Mouse (Mus musculus): Measurements from ENCODE around the gene Tiam2. TPM values are rescaled to one million over a fixed set of nuclear protein-coding genes. Genes with fewer than 3 reads are reported as not detected.
A peak's percentile ranks its signal among the peaks of the same experiment; 100 is the strongest.
"Not testable (repeated sequence)": the region's sequence is repeated elsewhere in the genome, so short reads cannot be mapped to it uniquely, and the experiment has no call there.

The Tiam2 gene
- polyA plus RNA-seq, 1 experiment from 2014 or later = 6.0 TPM

- Histone ChIP-seq H3K36me3 (ENCODE audit: control insufficient read depth, insufficient read depth, low read length) (no peaks in the 10 kb centered on the region), H3K9me3 (ENCODE audit: control insufficient read depth, low read length) (no peaks in the 10 kb centered on the region), H3K27me3 (ENCODE audit: control insufficient read depth, insufficient read depth, low read depth, low read length) (no peaks in the 10 kb centered on the region), H3K9ac (ENCODE audit: low read length) (no peak overlapping the region), H3K4me1 (replicated peaks; ENCODE audit: control insufficient read depth, insufficient read depth, low read length) (peaks cover 2% of the 10 kb centered on the region; the same call in 1 of the 2 replicates), H3K4me2 (ENCODE audit: low read depth, low read length) (no peak overlapping the region), H3K27ac (ENCODE audit: low read length) (no peak overlapping the region), H3K4me3 (ENCODE audit: low read length) (no peak overlapping the region)
- ATAC-seq (ENCODE audit: low read depth) = no peak
- 85% methylated on average over 4 of the region's 4 CpGs for WGBS
Measured at GRCm38 (mm10) chr17:3350405-3350804, 24.0 kb downstream of the Tiam2 start.

GRCm38 (mm10) chr17:3351668-3352067 is 25.3 kb downstream of the Tiam2 start:
- no peak overlapping the region for H3K4me3 ChIP-seq (ENCODE audit: low read length)
- no peaks in the 10 kb centered on the region for H3K27me3 ChIP-seq (ENCODE audit: control insufficient read depth, insufficient read depth, low read depth, low read length)
- H3K9me3 ChIP-seq (ENCODE audit: control insufficient read depth, low read length) = no peaks in the 10 kb centered on the region
- no peak overlapping the region for H3K27ac ChIP-seq (ENCODE audit: low read length)
- no peak overlapping the region for H3K4me2 ChIP-seq (ENCODE audit: low read depth, low read length)
- WGBS = 57% methylated on average over 4 of the region's 4 CpGs
- ATAC-seq (ENCODE audit: low read depth) = no peak
- H3K4me1 ChIP-seq (replicated peaks; ENCODE audit: control insufficient read depth, insufficient read depth, low read length) = peaks cover 2% of the 10 kb centered on the region; the same call in 1 of the 2 replicates
- no peaks in the 10 kb centered on the region for H3K36me3 ChIP-seq (ENCODE audit: control insufficient read depth, insufficient read depth, low read length)
- no peak overlapping the region for H3K9ac ChIP-seq (ENCODE audit: low read length)

GRCm38 (mm10) chr17:3353141-3353540 is 26.8 kb downstream of the Tiam2 start:
- not testable (repeated sequence) for H3K27ac ChIP-seq (ENCODE audit: low read length); H3K9me3 ChIP-seq (ENCODE audit: control insufficient read depth, low read length); H3K4me3 ChIP-seq (ENCODE audit: low read length); H3K4me1 ChIP-seq (replicated peaks; ENCODE audit: control insufficient read depth, insufficient read depth, low read length); H3K36me3 ChIP-seq (ENCODE audit: control insufficient read depth, insufficient read depth, low read length); ATAC-seq (ENCODE audit: low read depth); H3K27me3 ChIP-seq (ENCODE audit: control insufficient read depth, insufficient read depth, low read depth, low read length); H3K9ac ChIP-seq (ENCODE audit: low read length); H3K4me2 ChIP-seq (ENCODE audit: low read depth, low read length)
- 94% methylated on average over 9 of the region's 10 CpGs for WGBS

GRCm38 (mm10) chr17:3354856-3355255 is 28.5 kb downstream of the Tiam2 start:
- Histone ChIP-seq H3K4me1 (replicated peaks; ENCODE audit: control insufficient read depth, insufficient read depth, low read length) (peaks cover 2% of the 10 kb centered on the region; the same call in 1 of the 2 replicates), H3K27ac (ENCODE audit: low read length) (no peak overlapping the region), H3K9ac (ENCODE audit: low read length) (no peak overlapping the region), H3K36me3 (ENCODE audit: control insufficient read depth, insufficient read depth, low read length) (no peaks in the 10 kb centered on the region), H3K4me2 (ENCODE audit: low read depth, low read length) (no peak overlapping the region), H3K9me3 (ENCODE audit: control insufficient read depth, low read length) (no peaks in the 10 kb centered on the region), H3K4me3 (ENCODE audit: low read length) (no peak overlapping the region), H3K27me3 (ENCODE audit: control insufficient read depth, insufficient read depth, low read depth, low read length) (no peaks in the 10 kb centered on the region)
- WGBS = 79% methylated on average over 3 of the region's 3 CpGs
- ATAC-seq (ENCODE audit: low read depth) = no peak

- Histone ChIP-seq H3K27me3 (ENCODE audit: control insufficient read depth, insufficient read depth, low read depth, low read length) (no peaks in the 10 kb centered on the region), H3K36me3 (ENCODE audit: control insufficient read depth, insufficient read depth, low read length) (no peaks in the 10 kb centered on the region), H3K4me2 (ENCODE audit: low read depth, low read length) (no peak overlapping the region), H3K27ac (ENCODE audit: low read length) (no peak overlapping the region), H3K4me1 (replicated peaks; ENCODE audit: control insufficient read depth, insufficient read depth, low read length) (peaks cover under 1% of the 10 kb centered on the region; the same call in 1 of the 2 replicates), H3K9me3 (ENCODE audit: control insufficient read depth, low read length) (no peaks in the 10 kb centered on the region), H3K4me3 (ENCODE audit: low read length) (no peak overlapping the region), H3K9ac (ENCODE audit: low read length) (no peak overlapping the region)
- ATAC-seq (ENCODE audit: low read depth) = no peak
- 75% methylated on average over 8 of the region's 8 CpGs for WGBS
Measured at GRCm38 (mm10) chr17:3356633-3357365, 30.4 kb downstream of the Tiam2 start.

GRCm38 (mm10) chr17:3360236-3360635 is 33.9 kb downstream of the Tiam2 start:
- Histone ChIP-seq H3K4me3 (ENCODE audit: low read length) (no peak overlapping the region), H3K27me3 (ENCODE audit: control insufficient read depth, insufficient read depth, low read depth, low read length) (no peaks in the 10 kb centered on the region), H3K9me3 (ENCODE audit: control insufficient read depth, low read length) (no peaks in the 10 kb centered on the region), H3K27ac (ENCODE audit: low read length) (no peak overlapping the region), H3K9ac (ENCODE audit: low read length) (no peak overlapping the region), H3K4me1 (replicated peaks; ENCODE audit: control insufficient read depth, insufficient read depth, low read length) (no peaks in the 10 kb centered on the region), H3K4me2 (ENCODE audit: low read depth, low read length) (no peak overlapping the region), H3K36me3 (ENCODE audit: control insufficient read depth, insufficient read depth, low read length) (no peaks in the 10 kb centered on the region)
- no peak for ATAC-seq (ENCODE audit: low read depth)
- WGBS = 24% methylated on average over 1 of the region's 1 CpGs

GRCm38 (mm10) chr17:3361751-3362150 is 35.4 kb downstream of the Tiam2 start:
- H3K27me3 ChIP-seq (ENCODE audit: control insufficient read depth, insufficient read depth, low read depth, low read length) = no peaks in the 10 kb centered on the region
- H3K9me3 ChIP-seq (ENCODE audit: control insufficient read depth, low read length) = no peaks in the 10 kb centered on the region
- 83% methylated on average over 2 of the region's 2 CpGs for WGBS
- ATAC-seq (ENCODE audit: low read depth) = no peak
- no peak overlapping the region for H3K4me3 ChIP-seq (ENCODE audit: low read length)
- H3K27ac ChIP-seq (ENCODE audit: low read length) = no peak overlapping the region
- H3K4me1 ChIP-seq (replicated peaks; ENCODE audit: control insufficient read depth, insufficient read depth, low read length) = peaks cover 3% of the 10 kb centered on the region; the same call in 1 of the 2 replicates
- no peak overlapping the region for H3K9ac ChIP-seq (ENCODE audit: low read length)
- H3K4me2 ChIP-seq (ENCODE audit: low read depth, low read length) = no peak overlapping the region
- no peaks in the 10 kb centered on the region for H3K36me3 ChIP-seq (ENCODE audit: control insufficient read depth, insufficient read depth, low read length)

GRCm38 (mm10) chr17:3363216-3363615 is 36.8 kb downstream of the Tiam2 start:
- Histone ChIP-seq H3K4me2 (ENCODE audit: low read depth, low read length) (no peak overlapping the region), H3K36me3 (ENCODE audit: control insufficient read depth, insufficient read depth, low read length) (no peaks in the 10 kb centered on the region), H3K4me3 (ENCODE audit: low read length) (no peak overlapping the region), H3K4me1 (replicated peaks; ENCODE audit: control insufficient read depth, insufficient read depth, low read length) (peaks cover 3% of the 10 kb centered on the region; the same call in 1 of the 2 replicates), H3K9me3 (ENCODE audit: control insufficient read depth, low read length) (no peaks in the 10 kb centered on the region), H3K9ac (ENCODE audit: low read length) (no peak overlapping the region), H3K27me3 (ENCODE audit: control insufficient read depth, insufficient read depth, low read depth, low read length) (no peaks in the 10 kb centered on the region), H3K27ac (ENCODE audit: low read length) (no peak overlapping the region)
- no peak for ATAC-seq (ENCODE audit: low read depth)
- 84% methylated on average over 2 of the region's 2 CpGs for WGBS

GRCm38 (mm10) chr17:3366741-3367140 is 40.4 kb downstream of the Tiam2 start:
- no peak overlapping the region for H3K4me2 ChIP-seq (ENCODE audit: low read depth, low read length)
- WGBS = 64% methylated on average over 3 of the region's 3 CpGs
- ATAC-seq (ENCODE audit: low read depth) = peak; percentile 55

More at GRCm38 (mm10) chr17:3366741-3367140, 40.4 kb downstream of the Tiam2 start:
- Histone ChIP-seq H3K9me3 (ENCODE audit: control insufficient read depth, low read length) (no peaks in the 10 kb centered on the region), H3K4me3 (ENCODE audit: low read length) (no peak overlapping the region), H3K27me3 (ENCODE audit: control insufficient read depth, insufficient read depth, low read depth, low read length) (no peaks in the 10 kb centered on the region), H3K27ac (ENCODE audit: low read length) (no peak overlapping the region), H3K9ac (ENCODE audit: low read length) (no peak overlapping the region), H3K36me3 (ENCODE audit: control insufficient read depth, insufficient read depth, low read length) (no peaks in the 10 kb centered on the region), H3K4me1 (replicated peaks; ENCODE audit: control insufficient read depth, insufficient read depth, low read length) (peaks cover 9% of the 10 kb centered on the region)

All from lung, embryonic 16.5 days (tissue).